Mouse (Mus musculus): ENCODE measurements around the gene Osbpl10. TPM values are rescaled to one million over a fixed set of nuclear protein-coding genes. Genes with fewer than 3 reads are reported as not detected.

Gene Osbpl10
- polyA plus RNA-seq (2015; fragmentation: Nextera tagmentation; extraction: Ambion mirVana) = 1.4 and 2.5 TPM in 2 replicates

GRCm38 (mm10) chr9:114978281-114979111 is at the start of gene Osbpl10:
TSS of gene Osbpl10 (plus strand) at chr9:114978569.
- Histone ChIP-seq H3K9me3 (ENCODE audit: control insufficient read depth, low read length) (no peaks in the 10 kb centered on the region), H3K4me2 (ENCODE audit: low read depth, low read length) (peak within 1 kb of the TSS; percentile 96), H3K4me3 (ENCODE audit: low read length) (peak within 1 kb of the TSS; percentile 85), H3K27ac (ENCODE audit: low read length) (peak within 1 kb of the TSS; percentile 86), H3K9ac (ENCODE audit: low read depth, low read length) (peak within 1 kb of the TSS; percentile 85), H3K4me1 (ENCODE audit: control insufficient read depth, insufficient read depth, low read length) (peaks cover 19% of the 10 kb centered on the region), H3K36me3 (ENCODE audit: control insufficient read depth, insufficient read depth, low read length) (no peaks in the 10 kb centered on the region), H3K27me3 (replicated peaks; ENCODE audit: control insufficient read depth, insufficient read depth, low read length) (no peaks in the 10 kb centered on the region)
- ATAC-seq = peak; percentile 88
- under 1% methylated on average over 65 of the region's 86 CpGs for WGBS

GRCm38 (mm10) chr9:114930464-114931090 is 47.8 kb upstream of the Osbpl10 start:
- WGBS = 86% methylated on average over 9 of the region's 9 CpGs
- Histone ChIP-seq H3K9ac (ENCODE audit: low read depth, low read length) (no peak overlapping the region), H3K36me3 (ENCODE audit: control insufficient read depth, insufficient read depth, low read length) (no peaks in the 10 kb centered on the region), H3K4me2 (ENCODE audit: low read depth, low read length) (no peak overlapping the region), H3K4me3 (ENCODE audit: low read length) (no peak overlapping the region), H3K27me3 (replicated peaks; ENCODE audit: control insufficient read depth, insufficient read depth, low read length) (no peaks in the 10 kb centered on the region), H3K4me1 (ENCODE audit: control insufficient read depth, insufficient read depth, low read length) (peaks cover 9% of the 10 kb centered on the region; the same call in 1 of the 2 replicates), H3K27ac (ENCODE audit: low read length) (no peak overlapping the region), H3K9me3 (ENCODE audit: control insufficient read depth, low read length) (no peaks in the 10 kb centered on the region)
- ATAC-seq = no peak

GRCm38 (mm10) chr9:114932607-114933006 is 45.8 kb upstream of the Osbpl10 start:
- H3K4me2 ChIP-seq (ENCODE audit: low read depth, low read length) = peak overlapping the region; percentile 96
- peaks cover 7% of the 10 kb centered on the region; the same call in 1 of the 2 replicates for H3K4me1 ChIP-seq (ENCODE audit: control insufficient read depth, insufficient read depth, low read length)
- no peaks in the 10 kb centered on the region for H3K36me3 ChIP-seq (ENCODE audit: control insufficient read depth, insufficient read depth, low read length)
- ATAC-seq = no peak
- H3K27me3 ChIP-seq (replicated peaks; ENCODE audit: control insufficient read depth, insufficient read depth, low read length) = no peaks in the 10 kb centered on the region
- no peaks in the 10 kb centered on the region for H3K9me3 ChIP-seq (ENCODE audit: control insufficient read depth, low read length)
- H3K27ac ChIP-seq (ENCODE audit: low read length) = peak overlapping the region; percentile 23; the same call in 1 of the 2 replicates
- peak overlapping the region; percentile 83 for H3K9ac ChIP-seq (ENCODE audit: low read depth, low read length)
- WGBS = 25% methylated on average over 13 of the region's 13 CpGs
- H3K4me3 ChIP-seq (ENCODE audit: low read length) = peak overlapping the region; percentile 84

- peak overlapping the region; percentile 89 for H3K27ac ChIP-seq (ENCODE audit: low read length)
- peak overlapping the region; percentile 83 for H3K9ac ChIP-seq (ENCODE audit: low read depth, low read length)
- peak overlapping the region; percentile 96 for H3K4me2 ChIP-seq (ENCODE audit: low read depth, low read length)
- WGBS = under 1% methylated on average over 50 of the region's 50 CpGs
- peaks cover 7% of the 10 kb centered on the region; the same call in 1 of the 2 replicates for H3K4me1 ChIP-seq (ENCODE audit: control insufficient read depth, insufficient read depth, low read length)
- ATAC-seq = peak; percentile 53
- no peaks in the 10 kb centered on the region for H3K27me3 ChIP-seq (replicated peaks; ENCODE audit: control insufficient read depth, insufficient read depth, low read length)
- H3K36me3 ChIP-seq (ENCODE audit: control insufficient read depth, insufficient read depth, low read length) = no peaks in the 10 kb centered on the region
- peak overlapping the region; percentile 84 for H3K4me3 ChIP-seq (ENCODE audit: low read length)
- no peaks in the 10 kb centered on the region for H3K9me3 ChIP-seq (ENCODE audit: control insufficient read depth, low read length)
These were observed 45.2 kb upstream of the Osbpl10 start for GRCm38 (mm10) chr9:114933037-114933722.

- Histone ChIP-seq H3K9me3 (ENCODE audit: control insufficient read depth, low read length) (no peaks in the 10 kb centered on the region), H3K27ac (ENCODE audit: low read length) (peak within 1 kb of the TSS; percentile 89), H3K9ac (ENCODE audit: low read depth, low read length) (peak within 1 kb of the TSS; percentile 83), H3K4me2 (ENCODE audit: low read depth, low read length) (peak within 1 kb of the TSS; percentile 96), H3K4me1 (ENCODE audit: control insufficient read depth, insufficient read depth, low read length) (peaks cover 7% of the 10 kb centered on the region; the same call in 1 of the 2 replicates), H3K36me3 (ENCODE audit: control insufficient read depth, insufficient read depth, low read length) (no peaks in the 10 kb centered on the region), H3K27me3 (replicated peaks; ENCODE audit: control insufficient read depth, insufficient read depth, low read length) (no peaks in the 10 kb centered on the region), H3K4me3 (ENCODE audit: low read length) (peak within 1 kb of the TSS; percentile 84)
- ATAC-seq = peak; percentile 99
- 0% methylated on average over 30 of the region's 30 CpGs for WGBS
These were observed 44.6 kb upstream of the Osbpl10 start, which contains the start of gene Gpd1l for GRCm38 (mm10) chr9:114933723-114934171. TSS of gene Gpd1l (minus strand) at chr9:114933987.

- H3K4me1 ChIP-seq (ENCODE audit: control insufficient read depth, insufficient read depth, low read length) = peaks cover 7% of the 10 kb centered on the region; the same call in 1 of the 2 replicates
- H3K27ac ChIP-seq (ENCODE audit: low read length) = no peak overlapping the region
- 61% methylated on average over 11 of the region's 11 CpGs for WGBS
- H3K9ac ChIP-seq (ENCODE audit: low read depth, low read length) = 0 out of 2 replicates have a peak overlapping the region, but pooled peaks have one; percentile 35
- ATAC-seq = peak; percentile 6; the same call in 1 of the 2 replicates
- H3K4me2 ChIP-seq (ENCODE audit: low read depth, low read length) = peak overlapping the region; percentile 96
- no peaks in the 10 kb centered on the region for H3K27me3 ChIP-seq (replicated peaks; ENCODE audit: control insufficient read depth, insufficient read depth, low read length)
- peak overlapping the region; percentile 84 for H3K4me3 ChIP-seq (ENCODE audit: low read length)
- no peaks in the 10 kb centered on the region for H3K36me3 ChIP-seq (ENCODE audit: control insufficient read depth, insufficient read depth, low read length)
- H3K9me3 ChIP-seq (ENCODE audit: control insufficient read depth, low read length) = no peaks in the 10 kb centered on the region
These were observed 44.1 kb upstream of the Osbpl10 start for GRCm38 (mm10) chr9:114934231-114934630.

GRCm38 (mm10) chr9:114935321-114935720 is 43.0 kb upstream of the Osbpl10 start:
- Histone ChIP-seq H3K9me3 (ENCODE audit: control insufficient read depth, low read length) (no peaks in the 10 kb centered on the region), H3K9ac (ENCODE audit: low read depth, low read length) (no peak overlapping the region), H3K4me2 (ENCODE audit: low read depth, low read length) (no peak overlapping the region), H3K4me3 (ENCODE audit: low read length) (no peak overlapping the region), H3K36me3 (ENCODE audit: control insufficient read depth, insufficient read depth, low read length) (no peaks in the 10 kb centered on the region), H3K27me3 (replicated peaks; ENCODE audit: control insufficient read depth, insufficient read depth, low read length) (no peaks in the 10 kb centered on the region), H3K27ac (ENCODE audit: low read length) (no peak overlapping the region), H3K4me1 (ENCODE audit: control insufficient read depth, insufficient read depth, low read length) (peaks cover 7% of the 10 kb centered on the region; the same call in 1 of the 2 replicates)
- no peak for ATAC-seq
- WGBS = 81% methylated on average over 4 of the region's 4 CpGs

- H3K27me3 ChIP-seq (replicated peaks; ENCODE audit: control insufficient read depth, insufficient read depth, low read length) = no peaks in the 10 kb centered on the region
- H3K4me2 ChIP-seq (ENCODE audit: low read depth, low read length) = no peak overlapping the region
- 0 out of 2 replicates have a peak, but pooled peaks cover 1% of the 10 kb centered on the region for H3K9me3 ChIP-seq (ENCODE audit: control insufficient read depth, low read length)
- no peak overlapping the region for H3K4me3 ChIP-seq (ENCODE audit: low read length)
- H3K27ac ChIP-seq (ENCODE audit: low read length) = no peak overlapping the region
- 68% methylated on average over 2 of the region's 2 CpGs for WGBS
- no peaks in the 10 kb centered on the region for H3K36me3 ChIP-seq (ENCODE audit: control insufficient read depth, insufficient read depth, low read length)
- no peak overlapping the region for H3K9ac ChIP-seq (ENCODE audit: low read depth, low read length)
- ATAC-seq = no peak
- H3K4me1 ChIP-seq (ENCODE audit: control insufficient read depth, insufficient read depth, low read length) = peaks cover 7% of the 10 kb centered on the region; the same call in 1 of the 2 replicates
These were observed 41.7 kb upstream of the Osbpl10 start for GRCm38 (mm10) chr9:114936687-114937086.
